Mouse (Mus musculus): ENCODE results near the gene Dtx3. TPM values are rescaled to one million over a fixed set of nuclear protein-coding genes. Genes with fewer than 3 reads are reported as not detected.
"Not testable (repeated sequence)": the region's sequence is repeated elsewhere in the genome, so short reads cannot be mapped to it uniquely, and the experiment has no call there.

The Dtx3 gene
- polyA plus RNA-seq, 1 experiment: 101 TPM

DNA sequence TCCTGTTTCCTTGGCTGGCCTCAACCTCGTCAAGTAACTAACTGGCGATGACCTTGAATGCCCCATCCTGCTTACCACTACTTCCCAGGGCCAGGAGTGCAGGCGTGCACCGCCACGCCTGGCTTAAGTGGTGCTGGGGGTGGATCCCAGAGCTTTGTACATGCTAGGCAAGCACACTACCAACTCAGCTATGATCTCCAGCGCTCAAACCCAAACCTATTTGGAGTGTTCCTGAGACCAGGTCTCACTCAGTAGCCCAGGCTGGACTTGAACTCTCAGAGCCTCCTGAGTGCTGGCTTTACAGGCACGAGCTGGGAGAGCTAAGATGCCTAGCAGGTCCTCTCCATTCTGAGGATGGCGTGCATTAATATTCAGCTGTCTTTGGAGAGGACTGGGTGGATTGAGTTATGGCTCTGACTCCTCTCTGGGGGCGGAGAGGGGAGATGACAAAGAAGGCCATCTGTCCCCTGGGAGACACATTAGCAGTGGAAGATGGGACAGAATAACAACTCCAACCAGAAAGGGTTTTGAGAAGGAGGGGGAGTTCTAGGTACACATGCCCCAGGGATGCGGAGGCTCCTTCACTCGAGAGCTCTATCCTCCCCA lies 2.1 kb upstream of the Dtx3 start:
- Histone ChIP-seq H3K27ac (ENCODE audit: insufficient read depth, low read depth, low read length) (0 out of 2 replicates have a peak overlapping the region, but pooled peaks have one; percentile 11), H3K36me3 (ENCODE audit: control insufficient read depth, insufficient read depth, low read length) (no peaks in the 10 kb centered on the region; the same call in 1 of the 2 replicates), H3K4me3 (ENCODE audit: insufficient read depth, low read depth, low read length) (no peak overlapping the region), H3K4me1 (ENCODE audit: control insufficient read depth, insufficient read depth, low read length) (peaks cover 18% of the 10 kb centered on the region), H3K27me3 (replicated peaks; ENCODE audit: control insufficient read depth, insufficient read depth, low read length) (no peaks in the 10 kb centered on the region)
- 60% methylated on average over 11 of the region's 11 CpGs for WGBS
- TF ChIP-seq CTCF (conservative IDR thresholded peaks at IDR 0.05; ENCODE audit: insufficient read depth, insufficient read length, low read depth, low read length) (no peak), POLR2A (IDR thresholded peaks at IDR 0.05; ENCODE audit: low read depth, low read length) (no peak)
- DNase-seq: peak; percentile 19

DNA sequence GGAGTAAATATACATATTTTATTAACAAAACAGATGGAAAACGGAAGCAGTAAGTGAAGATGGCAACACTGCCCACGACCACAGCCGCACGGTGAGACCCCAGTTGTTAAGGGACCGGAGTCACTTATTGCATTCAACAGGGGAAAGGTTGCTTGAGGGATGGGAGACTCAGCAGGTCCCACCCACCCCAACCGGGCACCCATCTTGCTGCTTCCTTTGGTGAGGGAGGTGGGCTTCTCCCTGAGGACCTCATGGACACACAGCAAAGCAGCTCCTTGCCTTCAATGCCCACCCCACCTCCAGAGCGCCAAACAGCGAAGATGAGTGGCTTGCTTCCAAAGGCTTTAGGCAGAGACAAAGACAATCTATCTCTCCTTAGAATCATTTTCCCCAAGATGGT lies 1.6 kb upstream of the Dtx3 start:
- DNase-seq: no peak
- H3K4me1 ChIP-seq (ENCODE audit: control insufficient read depth, insufficient read depth, low read length): peaks cover 18% of the 10 kb centered on the region
- H3K4me3 ChIP-seq (ENCODE audit: insufficient read depth, low read depth, low read length): no peak overlapping the region
- TF ChIP-seq CTCF (conservative IDR thresholded peaks at IDR 0.05; ENCODE audit: insufficient read depth, insufficient read length, low read depth, low read length) (no peak), POLR2A (IDR thresholded peaks at IDR 0.05; ENCODE audit: low read depth, low read length) (no peak)
- H3K27me3 ChIP-seq (replicated peaks; ENCODE audit: control insufficient read depth, insufficient read depth, low read length): no peaks in the 10 kb centered on the region
- 0 out of 2 replicates have a peak overlapping the region, but pooled peaks have one; percentile 11 for H3K27ac ChIP-seq (ENCODE audit: insufficient read depth, low read depth, low read length)
- 90% methylated on average over 8 of the region's 8 CpGs for WGBS
- H3K36me3 ChIP-seq (ENCODE audit: control insufficient read depth, insufficient read depth, low read length): no peaks in the 10 kb centered on the region

DNA sequence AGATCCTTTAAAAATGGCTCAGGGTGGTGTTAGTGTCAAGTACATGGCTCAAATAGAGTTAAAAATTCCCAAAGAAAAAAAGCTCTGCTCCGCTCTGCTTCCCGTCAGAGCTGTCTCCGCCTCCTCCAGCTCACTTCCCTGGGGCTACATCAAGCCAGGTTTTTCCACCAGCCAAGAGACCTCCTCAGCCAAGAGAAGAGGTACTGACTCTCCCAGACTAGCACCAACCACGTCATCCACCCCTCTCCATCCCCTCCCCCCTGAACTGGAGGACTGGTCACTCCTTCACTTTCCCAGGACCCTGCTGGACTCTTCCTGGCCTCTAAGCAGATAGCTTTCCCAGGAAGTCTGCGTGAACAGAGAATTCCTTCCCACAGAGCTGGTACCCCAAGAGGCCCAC lies 864 bp upstream of the Dtx3 start:
- TF ChIP-seq POLR2A (IDR thresholded peaks at IDR 0.05; ENCODE audit: low read depth, low read length) (no peak), CTCF (conservative IDR thresholded peaks at IDR 0.05; ENCODE audit: insufficient read depth, insufficient read length, low read depth, low read length) (no peak)
- peak overlapping the region; percentile 95 for H3K4me3 ChIP-seq (ENCODE audit: insufficient read depth, low read depth, low read length)
- DNase-seq: peak; percentile 84
- WGBS: 13% methylated on average over 5 of the region's 5 CpGs
- no peaks in the 10 kb centered on the region for H3K36me3 ChIP-seq (ENCODE audit: control insufficient read depth, insufficient read depth, low read length)
- peaks cover 18% of the 10 kb centered on the region for H3K4me1 ChIP-seq (ENCODE audit: control insufficient read depth, insufficient read depth, low read length)
- peak overlapping the region; percentile 91 for H3K27ac ChIP-seq (ENCODE audit: insufficient read depth, low read depth, low read length)
- H3K27me3 ChIP-seq (replicated peaks; ENCODE audit: control insufficient read depth, insufficient read depth, low read length): no peaks in the 10 kb centered on the region

DNA sequence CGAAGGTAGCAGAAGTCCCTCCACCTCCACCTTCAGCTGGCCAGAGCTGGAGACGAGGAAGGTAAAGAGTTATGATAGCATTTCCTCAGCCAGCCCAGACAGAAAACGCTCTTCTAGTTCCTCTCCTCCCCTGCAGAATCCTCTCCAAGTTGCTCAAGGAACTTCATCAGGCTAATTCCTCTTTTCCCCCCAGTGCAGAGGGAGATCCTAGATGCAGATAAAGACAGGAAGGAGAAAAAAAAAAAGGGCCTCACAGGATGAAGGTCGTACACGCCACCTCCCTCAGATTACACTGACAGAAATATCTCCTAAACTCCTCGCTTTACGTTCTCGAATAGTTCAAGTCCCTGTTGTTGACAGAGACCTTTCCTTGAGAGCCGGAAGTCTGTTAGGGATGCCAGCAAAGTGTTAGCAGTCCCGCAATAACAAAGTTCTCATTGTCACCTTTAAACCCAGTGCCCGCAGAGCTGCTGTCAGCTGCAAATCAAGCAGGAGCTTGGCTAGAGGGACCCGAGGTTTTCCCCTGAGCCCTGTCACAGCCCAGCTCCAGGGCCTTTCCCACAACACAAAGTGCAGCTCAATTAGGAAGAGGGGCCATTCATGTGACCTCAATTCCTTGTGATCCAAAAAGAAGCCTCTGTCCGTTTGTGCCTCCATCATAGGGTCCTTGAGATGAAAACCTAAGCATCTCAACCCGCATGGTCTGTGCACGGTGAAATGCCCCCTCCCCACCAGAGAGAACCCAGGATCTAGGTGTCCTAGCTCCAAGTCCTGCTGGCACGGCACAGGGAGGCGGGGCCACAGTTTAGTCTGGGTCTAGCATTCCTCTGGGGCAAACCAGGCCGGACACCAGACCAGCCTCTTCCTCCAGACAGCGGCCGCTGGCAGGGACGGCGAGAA lies 850 bp downstream of the Dtx3 start:
- no peak for TF ChIP-seq CTCF (conservative IDR thresholded peaks at IDR 0.05; ENCODE audit: insufficient read depth, insufficient read length, low read depth, low read length)
- TF ChIP-seq POLR2A (IDR thresholded peaks at IDR 0.05; ENCODE audit: low read depth, low read length): peak; percentile 53
- no peaks in the 10 kb centered on the region for H3K27me3 ChIP-seq (replicated peaks; ENCODE audit: control insufficient read depth, insufficient read depth, low read length)
- peak overlapping the region; percentile 89 for H3K27ac ChIP-seq (ENCODE audit: insufficient read depth, low read depth, low read length)
- no peaks in the 10 kb centered on the region for H3K36me3 ChIP-seq (ENCODE audit: control insufficient read depth, insufficient read depth, low read length)
- DNase-seq: peak; percentile 88
- WGBS: 10% methylated on average over 22 of the region's 22 CpGs
- H3K4me3 ChIP-seq (ENCODE audit: insufficient read depth, low read depth, low read length): peak overlapping the region; percentile 95
- H3K4me1 ChIP-seq (ENCODE audit: control insufficient read depth, insufficient read depth, low read length): peaks cover 18% of the 10 kb centered on the region

DNA sequence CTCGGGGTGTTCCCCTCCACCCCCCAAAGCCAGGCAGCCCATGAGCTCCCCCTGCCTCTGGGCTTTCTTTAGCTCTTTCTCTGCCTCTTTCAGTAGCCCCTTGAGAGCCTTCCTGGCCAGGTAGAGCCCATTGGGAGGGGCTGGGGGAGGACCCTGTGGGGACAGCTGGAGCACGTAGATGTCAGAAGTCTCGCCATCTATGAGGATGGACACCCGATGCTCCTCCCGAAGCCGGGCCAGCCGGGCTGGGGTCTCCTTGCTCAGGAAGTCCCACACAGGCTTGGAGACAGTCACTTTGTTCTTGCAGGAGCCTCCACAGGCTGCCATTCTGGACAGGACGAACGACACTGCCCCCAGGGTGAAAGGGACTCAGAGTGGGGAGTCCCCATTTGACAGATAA lies 2.5 kb downstream of the Dtx3 start:
- peaks cover 14% of the 10 kb centered on the region for H3K4me1 ChIP-seq (ENCODE audit: control insufficient read depth, insufficient read depth, low read length)
- 87% methylated on average over 9 of the region's 9 CpGs for WGBS
- no peak overlapping the region for H3K4me3 ChIP-seq (ENCODE audit: insufficient read depth, low read depth, low read length)
- no peaks in the 10 kb centered on the region for H3K27me3 ChIP-seq (replicated peaks; ENCODE audit: control insufficient read depth, insufficient read depth, low read length)
- no peak for DNase-seq
- no peaks in the 10 kb centered on the region for H3K36me3 ChIP-seq (ENCODE audit: control insufficient read depth, insufficient read depth, low read length)
- TF ChIP-seq CTCF (conservative IDR thresholded peaks at IDR 0.05; ENCODE audit: insufficient read depth, insufficient read length, low read depth, low read length) (no peak), POLR2A (IDR thresholded peaks at IDR 0.05; ENCODE audit: low read depth, low read length) (no peak)
- no peak overlapping the region for H3K27ac ChIP-seq (ENCODE audit: insufficient read depth, low read depth, low read length)

DNA sequence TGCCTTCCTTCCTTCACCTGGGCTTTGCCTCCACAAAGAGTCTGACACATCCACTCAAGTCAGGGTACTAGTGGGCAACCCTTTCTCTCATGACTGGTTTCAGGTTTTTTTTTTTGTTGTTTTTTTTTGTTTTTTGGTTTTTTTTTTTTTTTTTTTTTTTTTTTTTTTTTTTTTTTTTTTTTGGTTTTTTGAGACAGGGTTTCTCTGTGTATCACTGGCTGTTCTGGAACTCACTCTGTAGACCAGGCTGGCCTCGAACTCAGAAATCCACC lies 3.5 kb downstream of the Dtx3 start:
- not testable (repeated sequence) for DNase-seq; H3K36me3 ChIP-seq (ENCODE audit: control insufficient read depth, insufficient read depth, low read length); H3K27ac ChIP-seq (ENCODE audit: insufficient read depth, low read depth, low read length); H3K4me3 ChIP-seq (ENCODE audit: insufficient read depth, low read depth, low read length); H3K27me3 ChIP-seq (replicated peaks; ENCODE audit: control insufficient read depth, insufficient read depth, low read length)
- H3K4me1 ChIP-seq (ENCODE audit: control insufficient read depth, insufficient read depth, low read length): peaks cover 14% of the 10 kb centered on the region
- WGBS: 81% methylated on average over 1 of the region's 1 CpGs

DNA sequence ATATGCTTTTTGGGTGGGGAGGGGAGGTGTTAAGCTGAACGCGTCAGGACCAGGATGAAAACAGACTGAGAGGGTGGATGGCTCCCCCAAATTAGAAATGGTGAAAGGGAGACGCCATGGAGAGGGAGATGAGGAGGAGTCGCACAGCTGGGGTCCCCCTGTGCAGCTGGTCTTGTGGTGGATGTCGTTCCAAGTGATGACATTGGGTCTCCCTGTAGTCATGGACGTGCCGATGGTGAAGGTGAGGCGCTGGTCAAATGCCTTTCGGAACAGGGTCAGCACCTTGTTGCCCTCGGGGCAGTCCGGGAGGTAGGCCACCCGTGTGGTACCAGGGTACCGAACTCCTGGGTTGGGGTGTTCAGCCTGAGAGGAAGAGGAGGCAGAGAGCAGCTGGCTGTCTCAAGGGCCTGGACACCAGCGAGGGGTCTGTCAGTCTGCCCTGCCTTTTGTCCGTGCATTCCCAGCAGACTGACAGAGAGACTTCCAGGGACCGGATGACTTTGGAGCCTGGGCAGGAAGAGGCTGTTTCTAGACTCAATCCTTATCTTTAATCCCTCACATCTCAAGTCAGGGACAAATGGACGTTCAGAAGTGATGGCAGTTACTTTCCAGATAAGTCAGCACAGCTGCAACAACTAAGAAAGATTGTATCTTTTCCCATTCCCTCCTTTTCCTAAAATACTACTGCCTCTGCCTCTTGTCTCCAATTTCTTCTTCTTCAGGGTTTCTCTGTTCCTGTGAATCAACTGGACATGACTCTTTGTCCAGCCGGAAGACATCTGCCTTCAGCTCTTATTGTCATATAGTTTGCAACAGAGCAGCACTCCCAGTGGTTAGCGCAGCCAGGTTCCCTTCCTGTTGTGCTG lies 4.1 kb downstream of the Dtx3 start:
- no peak for TF ChIP-seq CTCF (conservative IDR thresholded peaks at IDR 0.05; ENCODE audit: insufficient read depth, insufficient read length, low read depth, low read length)
- TF ChIP-seq POLR2A (IDR thresholded peaks at IDR 0.05; ENCODE audit: low read depth, low read length): no peak
- no peak overlapping the region for H3K4me3 ChIP-seq (ENCODE audit: insufficient read depth, low read depth, low read length)
- H3K36me3 ChIP-seq (ENCODE audit: control insufficient read depth, insufficient read depth, low read length): no peaks in the 10 kb centered on the region
- WGBS: 86% methylated on average over 19 of the region's 19 CpGs
- DNase-seq: no peak
- H3K4me1 ChIP-seq (ENCODE audit: control insufficient read depth, insufficient read depth, low read length): peaks cover 11% of the 10 kb centered on the region
- H3K27ac ChIP-seq (ENCODE audit: insufficient read depth, low read depth, low read length): no peak overlapping the region
- H3K27me3 ChIP-seq (replicated peaks; ENCODE audit: control insufficient read depth, insufficient read depth, low read length): no peaks in the 10 kb centered on the region

Measured in kidney, adult 2 months (tissue).